Mouse (Mus musculus): ENCODE results near the gene Fpgs.

Gene Fpgs

GRCm38 (mm10) chr2:32704021-32704421, at the start of gene Fpgs:
Fpgs (minus strand) TSS chr2:32704145.
- no peak for DNase-seq

- DNase-seq = no peak
These were observed 48.2 kb upstream of the Fpgs start for GRCm38 (mm10) chr2:32752181-32752580.

- no peak for DNase-seq
These were observed 47.7 kb upstream of the Fpgs start for GRCm38 (mm10) chr2:32751665-32752033.

- no peak for DNase-seq
These were observed 47.1 kb upstream of the Fpgs start for GRCm38 (mm10) chr2:32750887-32751664.

GRCm38 (mm10) chr2:32750199-32750598, 46.3 kb upstream of the Fpgs start:
- no peak for DNase-seq

- DNase-seq = no peak
These were observed 45.1 kb upstream of the Fpgs start for GRCm38 (mm10) chr2:32749082-32749481.

- no peak for DNase-seq
These were observed 40.5 kb upstream of the Fpgs start for GRCm38 (mm10) chr2:32744272-32744982.

GRCm38 (mm10) chr2:32742173-32742531, 38.2 kb upstream of the Fpgs start:
- peak; percentile 94 to 96 for DNase-seq

- peak; percentile 85 to 90 for DNase-seq
These were observed 37.6 kb upstream of the Fpgs start for GRCm38 (mm10) chr2:32741273-32742172.

GRCm38 (mm10) chr2:32740916-32741272, 36.9 kb upstream of the Fpgs start, which contains the start of gene 6330409D20Rik:
6330409D20Rik (minus strand) TSS chr2:32741016.
- no peak for DNase-seq

GRCm38 (mm10) chr2:32739311-32739710, 35.4 kb upstream of the Fpgs start:
- no peak for DNase-seq

- no peak for DNase-seq
These were observed 33.1 kb upstream of the Fpgs start for GRCm38 (mm10) chr2:32737008-32737407.

GRCm38 (mm10) chr2:32736306-32736829, 32.4 kb upstream of the Fpgs start:
- no peak for DNase-seq

- no peak for DNase-seq
These were observed 31.0 kb upstream of the Fpgs start for GRCm38 (mm10) chr2:32734933-32735332.

GRCm38 (mm10) chr2:32734480-32734879, 30.5 kb upstream of the Fpgs start:
- no peak for DNase-seq

GRCm38 (mm10) chr2:32732695-32733094, 28.8 kb upstream of the Fpgs start:
- DNase-seq = no peak

- DNase-seq = no peak
These were observed 28.0 kb upstream of the Fpgs start for GRCm38 (mm10) chr2:32731911-32732310.

GRCm38 (mm10) chr2:32730854-32731253, 26.9 kb upstream of the Fpgs start:
- DNase-seq = no peak

GRCm38 (mm10) chr2:32729547-32729946, 25.6 kb upstream of the Fpgs start:
- no peak for DNase-seq

- DNase-seq = no peak
These were observed 24.5 kb upstream of the Fpgs start for GRCm38 (mm10) chr2:32728463-32728862.

- DNase-seq = peak; percentile 83 to 86
These were observed 23.5 kb upstream of the Fpgs start for GRCm38 (mm10) chr2:32727435-32727834.

GRCm38 (mm10) chr2:32724832-32725790, 21.2 kb upstream of the Fpgs start:
- no peak for DNase-seq
